Mouse (Mus musculus): ENCODE results near the gene Gtpbp2. TPM values are rescaled to one million over a fixed set of nuclear protein-coding genes. Genes with fewer than 3 reads are reported as not detected.

Gene Gtpbp2
- polyA plus RNA-seq (2011; ENCODE audit: insufficient read depth, insufficient read length, low replicate concordance, missing spikeins) = 194 and 345 TPM in 2 replicates

GRCm38 (mm10) chr17:46160686-46161085, at the start of gene Gtpbp2:
Gene Gtpbp2 (plus strand): TSS chr17:46161032.
- WGBS = under 1% methylated on average over 23 of the region's 23 CpGs

GRCm38 (mm10) chr17:46115489-46115888, 45.3 kb upstream of the Gtpbp2 start:
- TF ChIP-seq CTCF (IDR thresholded peaks at IDR 0.05; ENCODE audit: control insufficient read depth, insufficient read depth, low read length) = no peak
- no peak for TF ChIP-seq POLR2A (IDR thresholded peaks at IDR 0.05; ENCODE audit: borderline replicate concordance, control insufficient read depth, low read depth, low read length)
- Histone ChIP-seq H3K4me1 (ENCODE audit: control insufficient read depth, insufficient read depth, low read length) (no peaks in the 10 kb centered on the region; the same call in 1 of the 2 replicates), H3K4me3 (replicated peaks; ENCODE audit: control insufficient read depth, low read depth, low read length) (no peak overlapping the region), H3K27ac (ENCODE audit: control insufficient read depth, insufficient read depth, low read depth, low read length, poor library complexity) (no peak overlapping the region)
- 69% methylated on average over 2 of the region's 2 CpGs for WGBS

More at GRCm38 (mm10) chr17:46160686-46161085, at the start of gene Gtpbp2:
- TF ChIP-seq CTCF (IDR thresholded peaks at IDR 0.05; ENCODE audit: control insufficient read depth, insufficient read depth, low read length) = no peak
- TF ChIP-seq POLR2A (IDR thresholded peaks at IDR 0.05; ENCODE audit: borderline replicate concordance, control insufficient read depth, low read depth, low read length) = peak; percentile 63; the same call in 1 of the 2 replicates
- H3K27ac ChIP-seq (ENCODE audit: control insufficient read depth, insufficient read depth, low read depth, low read length, poor library complexity) = peak within 1 kb of the TSS; percentile 93
- peak within 1 kb of the TSS; percentile 83 for H3K4me3 ChIP-seq (replicated peaks; ENCODE audit: control insufficient read depth, low read depth, low read length)
- peaks cover 3% of the 10 kb centered on the region for H3K4me1 ChIP-seq (ENCODE audit: control insufficient read depth, insufficient read depth, low read length)

GRCm38 (mm10) chr17:46116138-46116537, 44.7 kb upstream of the Gtpbp2 start:
- no peak overlapping the region for H3K4me3 ChIP-seq (replicated peaks; ENCODE audit: control insufficient read depth, low read depth, low read length)
- TF ChIP-seq POLR2A (IDR thresholded peaks at IDR 0.05; ENCODE audit: borderline replicate concordance, control insufficient read depth, low read depth, low read length) = no peak
- TF ChIP-seq CTCF (IDR thresholded peaks at IDR 0.05; ENCODE audit: control insufficient read depth, insufficient read depth, low read length) = no peak
- H3K27ac ChIP-seq (ENCODE audit: control insufficient read depth, insufficient read depth, low read depth, low read length, poor library complexity) = no peak overlapping the region
- H3K4me1 ChIP-seq (ENCODE audit: control insufficient read depth, insufficient read depth, low read length) = no peaks in the 10 kb centered on the region
- 87% methylated on average over 11 of the region's 11 CpGs for WGBS

- no peak for TF ChIP-seq POLR2A (IDR thresholded peaks at IDR 0.05; ENCODE audit: borderline replicate concordance, control insufficient read depth, low read depth, low read length)
- no peak for TF ChIP-seq CTCF (IDR thresholded peaks at IDR 0.05; ENCODE audit: control insufficient read depth, insufficient read depth, low read length)
- 71% methylated on average over 3 of the region's 3 CpGs for WGBS
- no peaks in the 10 kb centered on the region for H3K4me1 ChIP-seq (ENCODE audit: control insufficient read depth, insufficient read depth, low read length)
- no peak overlapping the region for H3K27ac ChIP-seq (ENCODE audit: control insufficient read depth, insufficient read depth, low read depth, low read length, poor library complexity)
- no peak overlapping the region for H3K4me3 ChIP-seq (replicated peaks; ENCODE audit: control insufficient read depth, low read depth, low read length)
Observed at GRCm38 (mm10) chr17:46116881-46117280, 44.0 kb upstream of the Gtpbp2 start.

GRCm38 (mm10) chr17:46117623-46118422, 43.0 kb upstream of the Gtpbp2 start:
- WGBS = 87% methylated on average over 13 of the region's 13 CpGs

GRCm38 (mm10) chr17:46118423-46118850, 42.4 kb upstream of the Gtpbp2 start:
- Histone ChIP-seq H3K4me3 (replicated peaks; ENCODE audit: control insufficient read depth, low read depth, low read length) (no peak overlapping the region), H3K27ac (ENCODE audit: control insufficient read depth, insufficient read depth, low read depth, low read length, poor library complexity) (no peak overlapping the region), H3K4me1 (ENCODE audit: control insufficient read depth, insufficient read depth, low read length) (no peaks in the 10 kb centered on the region)
- 90% methylated on average over 4 of the region's 4 CpGs for WGBS
- no peak for TF ChIP-seq POLR2A (IDR thresholded peaks at IDR 0.05; ENCODE audit: borderline replicate concordance, control insufficient read depth, low read depth, low read length)
- TF ChIP-seq CTCF (IDR thresholded peaks at IDR 0.05; ENCODE audit: control insufficient read depth, insufficient read depth, low read length) = no peak

More at GRCm38 (mm10) chr17:46117623-46118422, 43.0 kb upstream of the Gtpbp2 start:
- H3K4me3 ChIP-seq (replicated peaks; ENCODE audit: control insufficient read depth, low read depth, low read length) = no peak overlapping the region
- no peaks in the 10 kb centered on the region for H3K4me1 ChIP-seq (ENCODE audit: control insufficient read depth, insufficient read depth, low read length)
- no peak for TF ChIP-seq POLR2A (IDR thresholded peaks at IDR 0.05; ENCODE audit: borderline replicate concordance, control insufficient read depth, low read depth, low read length)
- TF ChIP-seq CTCF (IDR thresholded peaks at IDR 0.05; ENCODE audit: control insufficient read depth, insufficient read depth, low read length) = no peak
- H3K27ac ChIP-seq (ENCODE audit: control insufficient read depth, insufficient read depth, low read depth, low read length, poor library complexity) = no peak overlapping the region

GRCm38 (mm10) chr17:46119641-46120040, 41.2 kb upstream of the Gtpbp2 start:
- H3K4me1 ChIP-seq (ENCODE audit: control insufficient read depth, insufficient read depth, low read length) = no peaks in the 10 kb centered on the region
- H3K4me3 ChIP-seq (replicated peaks; ENCODE audit: control insufficient read depth, low read depth, low read length) = no peak overlapping the region
- TF ChIP-seq POLR2A (IDR thresholded peaks at IDR 0.05; ENCODE audit: borderline replicate concordance, control insufficient read depth, low read depth, low read length) = no peak
- no peak for TF ChIP-seq CTCF (IDR thresholded peaks at IDR 0.05; ENCODE audit: control insufficient read depth, insufficient read depth, low read length)
- WGBS = 85% methylated on average over 10 of the region's 10 CpGs
- no peak overlapping the region for H3K27ac ChIP-seq (ENCODE audit: control insufficient read depth, insufficient read depth, low read depth, low read length, poor library complexity)

GRCm38 (mm10) chr17:46122791-46123190, 38.0 kb upstream of the Gtpbp2 start:
- WGBS = 89% methylated on average over 4 of the region's 4 CpGs
- H3K27ac ChIP-seq (ENCODE audit: control insufficient read depth, insufficient read depth, low read depth, low read length, poor library complexity) = no peak overlapping the region
- TF ChIP-seq POLR2A (IDR thresholded peaks at IDR 0.05; ENCODE audit: borderline replicate concordance, control insufficient read depth, low read depth, low read length) (no peak), CTCF (IDR thresholded peaks at IDR 0.05; ENCODE audit: control insufficient read depth, insufficient read depth, low read length) (no peak)

More at GRCm38 (mm10) chr17:46122791-46123190, 38.0 kb upstream of the Gtpbp2 start:
- H3K4me1 ChIP-seq (ENCODE audit: control insufficient read depth, insufficient read depth, low read length) = no peaks in the 10 kb centered on the region
- no peak overlapping the region for H3K4me3 ChIP-seq (replicated peaks; ENCODE audit: control insufficient read depth, low read depth, low read length)

Measured in bone marrow, adult 2 months (tissue).